10 mouse cellular contexts compared by ENCODE assay signal in the genomic region with DNA sequence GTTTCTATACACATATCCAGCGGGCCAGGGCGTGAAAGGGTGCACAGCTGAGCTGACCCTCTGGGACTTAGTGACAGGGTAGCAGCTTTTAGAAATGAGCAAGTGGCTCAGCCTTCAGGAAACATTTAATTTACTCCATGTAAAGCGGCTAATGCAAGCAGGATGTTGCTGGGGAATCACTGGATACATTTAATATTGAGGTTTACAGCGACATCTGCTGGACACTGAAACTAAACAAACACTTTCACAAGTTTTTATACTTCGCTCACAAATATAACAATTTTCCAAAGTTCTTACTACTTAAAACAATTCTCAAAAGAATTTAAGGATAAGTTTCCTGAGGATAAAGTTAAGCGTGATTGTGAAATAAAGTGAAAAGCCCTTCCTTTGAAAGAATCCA.
A peak's percentile ranks its signal among the peaks of the same experiment; 100 is the strongest.
DNase-seq lines count a peak whose midpoint lies in the region; ATAC-seq and TF ChIP-seq lines count a peak whose summit lies in the region.
"Had no signal": no experiment of that assay in that cellular context is flagged by ENCODE, and none has a peak within 500 bp of the region (broad histone marks: within the 10 kb centered on the region; RNA-seq: fewer than 3 reads in every experiment).

No protein-coding gene starts in this region.

- TF ChIP-seq POLR2A in brain, embryonic 14.5 days (IDR thresholded peaks at IDR 0.05; ENCODE audit: borderline replicate concordance, extremely low read depth, insufficient read depth, insufficient read length, poor library complexity, severe bottlenecking), result no peak

- no peak overlapping the region for H3K9ac ChIP-seq in hindbrain, embryonic 11.5 days (ENCODE audit: low read depth, low read length)
- H3K9ac ChIP-seq in midbrain, embryonic 15.5 days, result no peak overlapping the region
- no peak overlapping the region for H3K9ac ChIP-seq in heart, embryonic 11.5 days (ENCODE audit: low read depth, low read length)
- H3K9ac ChIP-seq: embryonic facial prominence, embryonic 12.5 days; neural tube, embryonic 13.5 days had no signal

- ATAC-seq in hindbrain, embryonic 11.5 days (ENCODE audit: low FRiP score), result no peak
- peak; percentile 24; the same call in 1 of the 2 replicates for ATAC-seq in midbrain, embryonic 15.5 days (replicated peaks)
- ATAC-seq in heart, embryonic 11.5 days (replicated peaks; ENCODE audit: insufficient number of reproducible peaks, low FRiP score, low TSS enrichment), result no peak

- intact Hi-C loops in heart, postnatal 36 days (cut with DNase I), result loop anchor here (2.0 kb wide), 3 partner anchors 101 to 331 kb away; no protein-coding TSS in a partner anchor

- no peak for TF ChIP-seq CTCF in brain, embryonic 14.5 days (IDR thresholded peaks at IDR 0.05; ENCODE audit: borderline replicate concordance, extremely low read depth, insufficient read depth, insufficient read length)

- no peak overlapping the region for H3K27ac ChIP-seq in hindbrain, embryonic 11.5 days (ENCODE audit: low read depth, low read length)
- H3K27ac ChIP-seq in hindbrain, embryonic 10.5 days, result no peak overlapping the region
- H3K27ac ChIP-seq in midbrain, embryonic 15.5 days, result no peak overlapping the region
- H3K27ac ChIP-seq in midbrain, embryonic 10.5 days (replicated peaks), result no peak overlapping the region
- H3K27ac ChIP-seq in heart, embryonic 11.5 days (ENCODE audit: low read depth, low read length), result no peak overlapping the region
- H3K27ac ChIP-seq: embryonic facial prominence, embryonic 12.5 days; neural tube, embryonic 13.5 days had no signal

- H3K4me2 ChIP-seq in hindbrain, embryonic 11.5 days (replicated peaks; ENCODE audit: low read depth, low read length), result no peak overlapping the region
- no peak overlapping the region for H3K4me2 ChIP-seq in midbrain, embryonic 15.5 days
- H3K4me2 ChIP-seq in heart, embryonic 11.5 days, result no peak overlapping the region
- H3K4me2 ChIP-seq: embryonic facial prominence, embryonic 12.5 days; neural tube, embryonic 13.5 days had no signal

- no peaks in the 10 kb centered on the region for H3K4me1 ChIP-seq in hindbrain, embryonic 11.5 days (replicated peaks; ENCODE audit: control insufficient read depth, insufficient read depth, low read length)
- peaks cover 11% of the 10 kb centered on the region for H3K4me1 ChIP-seq in hindbrain, embryonic 10.5 days (replicated peaks)
- H3K4me1 ChIP-seq in midbrain, embryonic 15.5 days, result no peaks in the 10 kb centered on the region
- H3K4me1 ChIP-seq in midbrain, embryonic 10.5 days, result peaks cover 6% of the 10 kb centered on the region; the same call in 1 of the 2 replicates
- peaks cover 5% of the 10 kb centered on the region for H3K4me1 ChIP-seq in heart, embryonic 11.5 days (ENCODE audit: control insufficient read depth, insufficient read depth, low read length)

- 0 out of 2 replicates have a peak, but pooled peaks cover 8% of the 10 kb centered on the region for H3K36me3 ChIP-seq in hindbrain, embryonic 11.5 days (ENCODE audit: control insufficient read depth, insufficient read depth, low read length)
- H3K36me3 ChIP-seq in hindbrain, embryonic 10.5 days, result peaks cover 99% of the 10 kb centered on the region
- H3K36me3 ChIP-seq in midbrain, embryonic 15.5 days (replicated peaks), result peaks cover 40% of the 10 kb centered on the region
- H3K36me3 ChIP-seq in midbrain, embryonic 10.5 days, result peaks cover 100% of the 10 kb centered on the region
- peaks cover 21% of the 10 kb centered on the region for H3K36me3 ChIP-seq in heart, embryonic 11.5 days (ENCODE audit: control insufficient read depth, insufficient read depth, low read length)

- H3K27me3 ChIP-seq in hindbrain, embryonic 11.5 days (ENCODE audit: control insufficient read depth, insufficient read depth, low read length), result no peaks in the 10 kb centered on the region
- H3K27me3 ChIP-seq in hindbrain, embryonic 10.5 days (ENCODE audit: insufficient read depth, poor library complexity, severe bottlenecking), result no peaks in the 10 kb centered on the region
- H3K27me3 ChIP-seq in midbrain, embryonic 15.5 days (replicated peaks), result no peaks in the 10 kb centered on the region
- no peaks in the 10 kb centered on the region for H3K27me3 ChIP-seq in midbrain, embryonic 10.5 days (ENCODE audit: low read depth, poor library complexity, severe bottlenecking)
- no peaks in the 10 kb centered on the region for H3K27me3 ChIP-seq in heart, embryonic 11.5 days (ENCODE audit: control insufficient read depth, insufficient read depth, low read length)
- H3K27me3 ChIP-seq: embryonic facial prominence, embryonic 12.5 days; neural tube, embryonic 13.5 days had no signal

- DNase-seq in hindbrain, embryonic 11.5 days (ENCODE audit: low spot score), result peak; percentile 27
- DNase-seq in hindbrain, embryonic 10.5 days (ENCODE audit: low spot score), result no peak
- DNase-seq in midbrain, embryonic 10.5 days (ENCODE audit: low spot score), result no peak
- DNase-seq in brain, embryonic 14.5 days (ENCODE audit: low read depth), result peak; percentile 57
- DNase-seq in retina, postnatal 1 day, result peak; percentile 30
- DNase-seq in heart, postnatal 36 days, result no peak

- no peak overlapping the region for H3K4me3 ChIP-seq in hindbrain, embryonic 11.5 days (ENCODE audit: low read depth, low read length)
- H3K4me3 ChIP-seq in hindbrain, embryonic 10.5 days, result no peak overlapping the region
- no peak overlapping the region for H3K4me3 ChIP-seq in midbrain, embryonic 15.5 days
- no peak overlapping the region for H3K4me3 ChIP-seq in midbrain, embryonic 10.5 days
- H3K4me3 ChIP-seq in heart, embryonic 11.5 days (ENCODE audit: low read depth, low read length), result no peak overlapping the region
- H3K4me3 ChIP-seq: embryonic facial prominence, embryonic 12.5 days; neural tube, embryonic 13.5 days had no signal

- H3K9me3 ChIP-seq in hindbrain, embryonic 11.5 days (ENCODE audit: control insufficient read depth, low read length), result no peaks in the 10 kb centered on the region
- H3K9me3 ChIP-seq in hindbrain, embryonic 10.5 days, result no peaks in the 10 kb centered on the region
- no peaks in the 10 kb centered on the region for H3K9me3 ChIP-seq in midbrain, embryonic 15.5 days
- H3K9me3 ChIP-seq in midbrain, embryonic 10.5 days (replicated peaks), result no peaks in the 10 kb centered on the region
- no peaks in the 10 kb centered on the region for H3K9me3 ChIP-seq in heart, embryonic 11.5 days (replicated peaks; ENCODE audit: control insufficient read depth, low read length)
- H3K9me3 ChIP-seq: embryonic facial prominence, embryonic 12.5 days; neural tube, embryonic 13.5 days had no signal

- 81% methylated on average over 6 of the region's 6 CpGs for WGBS in hindbrain, embryonic 11.5 days
- 85% methylated on average over 6 of the region's 6 CpGs for WGBS in hindbrain, embryonic 10.5 days
- 81% methylated on average over 6 of the region's 6 CpGs for WGBS in midbrain, embryonic 15.5 days
- WGBS in midbrain, embryonic 10.5 days, result 84% methylated on average over 6 of the region's 6 CpGs
- WGBS in heart, embryonic 11.5 days (ENCODE audit: insufficient replicate concordance), result 72% methylated on average over 6 of the region's 6 CpGs

Comparison
In these comparisons a context has a peak if more than half of its experiments do, and no peak if none do; other contexts are left out.
1. DNase-seq: peak in hindbrain, embryonic 11.5 days (single experiment), brain, embryonic 14.5 days (single experiment) and retina, postnatal 1 day (single experiment); none in hindbrain, embryonic 10.5 days (single experiment), midbrain, embryonic 10.5 days (single experiment) and heart, postnatal 36 days (0 of 2).